Mouse (Mus musculus) liver, embryonic 12.5 days (tissue): Measurements from ENCODE around the gene Arl6ip1. TPM values are rescaled to one million over a fixed set of nuclear protein-coding genes. Genes with fewer than 3 reads are reported as not detected.

ENCODE experiments used
- polyA plus RNA-seq: library from polyadenylated mRNA; unstranded; fragments of >200 nt; fragmentation: Nextera tagmentation; extraction: Ambion mirVana; gene quantifications from 2 replicates; pipeline ENCODE4 v1.2.1, GENCODE M21; 2016

Arl6ip1 gene
- polyA plus RNA-seq, 1 experiment from 2014 or later = 254 TPM

Other genes with a start within 250 kb of the Arl6ip1 start
- gene Rps15a, start 13.5 kb downstream of the Arl6ip1 start, polyA plus RNA-seq = 565 and 598 TPM in 2 replicates
- 10.3 and 10.8 TPM in 2 replicates for gene Smg1, start 114.0 kb upstream of the Arl6ip1 start, polyA plus RNA-seq